Mouse (Mus musculus): Measurements from ENCODE around the gene Ccdc158. TPM values are rescaled to one million over a fixed set of nuclear protein-coding genes. Genes with fewer than 3 reads are reported as not detected.

Ccdc158 gene
- polyA plus RNA-seq (2012; rRNA removed), result 0.33 and 0.37 TPM in 2 replicates

DNA sequence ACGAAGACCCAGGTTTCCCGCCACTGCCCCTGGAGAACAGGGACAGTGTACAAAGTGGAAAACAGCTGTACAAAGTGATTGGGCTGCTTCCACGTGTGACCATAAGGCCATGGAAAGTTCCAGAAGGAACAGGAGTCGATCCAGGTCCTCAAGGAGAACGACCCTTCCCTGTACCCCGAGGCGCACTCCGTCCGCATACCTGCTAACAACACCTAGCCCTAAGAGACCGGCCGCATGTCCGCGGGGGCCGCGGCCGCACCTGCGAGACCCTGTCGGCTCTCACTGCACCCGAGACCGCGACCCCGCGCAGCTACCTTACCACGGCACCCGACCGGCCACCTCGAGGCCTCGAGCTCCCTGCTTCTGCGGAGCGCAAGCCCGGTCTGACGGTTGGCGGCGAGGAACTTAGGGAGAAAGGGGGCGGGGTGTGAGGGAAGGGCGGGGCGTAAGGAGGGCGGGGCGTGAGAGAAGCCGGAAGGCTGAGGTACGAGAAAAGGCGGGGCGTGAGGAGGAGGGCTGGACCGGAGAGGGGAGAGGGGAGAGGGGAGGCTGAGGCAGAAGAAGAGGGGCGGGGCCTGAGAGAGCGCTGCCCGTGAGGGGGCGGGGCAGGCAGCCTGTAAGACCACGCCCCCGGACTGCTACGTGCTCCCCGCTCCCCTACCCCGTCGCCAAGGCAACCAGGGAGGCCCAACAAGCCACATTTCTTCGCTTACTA lies at the start of gene Ccdc158:
TSS of gene Ccdc158 (minus strand) at position 413 of the 715 bp plus-strand sequence.
- Histone ChIP-seq H3K4me1 (ENCODE audit: control insufficient read depth, insufficient read depth, low read length) (no peaks in the 10 kb centered on the region; the same call in 1 of the 2 replicates), H3K4me3 (replicated peaks; ENCODE audit: extremely low read depth, low read depth, low read length) (peak within 1 kb of the TSS; percentile 12)
- TF ChIP-seq CTCF (IDR thresholded peaks at IDR 0.05; ENCODE audit: insufficient read depth, low read length) (no peak), POLR2A (IDR thresholded peaks at IDR 0.05; ENCODE audit: borderline replicate concordance, extremely low read depth, low read depth, low read length) (no peak)
- WGBS, result 13% methylated on average over 50 of the region's 55 CpGs
- peak; percentile 51 for DNase-seq

DNA sequence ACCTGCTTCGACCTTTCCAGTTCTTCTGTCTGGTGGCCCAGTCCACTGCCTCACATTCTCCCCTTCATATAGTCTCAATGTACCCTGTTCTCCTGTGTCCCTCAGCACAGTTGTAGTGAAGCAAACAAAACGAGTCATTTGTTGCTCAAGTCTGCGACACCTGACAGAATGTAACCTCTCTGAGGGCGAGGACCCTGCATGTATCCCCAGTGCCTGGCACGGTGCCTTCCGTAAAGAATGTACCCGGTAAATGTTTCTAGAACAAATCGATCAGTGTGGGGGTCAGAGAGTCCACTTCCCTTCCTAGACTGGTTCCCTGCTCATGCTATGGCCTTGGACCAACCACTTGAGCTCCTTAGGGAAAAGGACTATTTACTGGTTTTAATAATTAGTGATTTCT lies 46.5 kb upstream of the Ccdc158 start:
- Histone ChIP-seq H3K4me1 (ENCODE audit: control insufficient read depth, insufficient read depth, low read length) (no peaks in the 10 kb centered on the region; the same call in 1 of the 2 replicates), H3K4me3 (replicated peaks; ENCODE audit: extremely low read depth, low read depth, low read length) (no peak overlapping the region)
- no peak for DNase-seq
- TF ChIP-seq CTCF (IDR thresholded peaks at IDR 0.05; ENCODE audit: insufficient read depth, low read length), result no peak
- TF ChIP-seq POLR2A (IDR thresholded peaks at IDR 0.05; ENCODE audit: borderline replicate concordance, extremely low read depth, low read depth, low read length), result no peak
- 87% methylated on average over 8 of the region's 8 CpGs for WGBS

DNA sequence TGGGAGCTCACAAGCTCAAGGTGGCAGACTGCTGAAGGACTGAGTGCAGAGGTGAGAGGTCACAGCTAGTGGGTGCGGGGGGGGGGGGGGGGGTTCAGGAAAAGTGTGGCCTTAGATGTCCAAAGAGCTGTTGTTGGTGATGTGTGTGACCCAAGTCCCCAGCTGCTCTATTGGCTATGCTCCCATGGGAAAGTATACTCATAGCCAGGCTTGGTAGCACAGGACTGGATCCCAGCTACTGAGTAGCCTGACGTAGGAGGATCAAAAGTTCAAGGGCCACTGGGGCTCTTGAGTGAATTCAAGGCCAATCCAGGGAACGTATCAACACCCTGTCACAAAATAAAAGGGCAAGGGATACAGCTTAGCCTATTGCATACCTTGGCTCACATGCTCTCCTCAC lies 43.8 kb upstream of the Ccdc158 start:
- DNase-seq, result no peak
- H3K4me1 ChIP-seq (ENCODE audit: control insufficient read depth, insufficient read depth, low read length), result no peaks in the 10 kb centered on the region; the same call in none of the 2 replicates
- WGBS, result 73% methylated on average over 3 of the region's 3 CpGs
- no peak for TF ChIP-seq POLR2A (IDR thresholded peaks at IDR 0.05; ENCODE audit: borderline replicate concordance, extremely low read depth, low read depth, low read length)
- no peak for TF ChIP-seq CTCF (IDR thresholded peaks at IDR 0.05; ENCODE audit: insufficient read depth, low read length)
- H3K4me3 ChIP-seq (replicated peaks; ENCODE audit: extremely low read depth, low read depth, low read length), result no peak overlapping the region

DNA sequence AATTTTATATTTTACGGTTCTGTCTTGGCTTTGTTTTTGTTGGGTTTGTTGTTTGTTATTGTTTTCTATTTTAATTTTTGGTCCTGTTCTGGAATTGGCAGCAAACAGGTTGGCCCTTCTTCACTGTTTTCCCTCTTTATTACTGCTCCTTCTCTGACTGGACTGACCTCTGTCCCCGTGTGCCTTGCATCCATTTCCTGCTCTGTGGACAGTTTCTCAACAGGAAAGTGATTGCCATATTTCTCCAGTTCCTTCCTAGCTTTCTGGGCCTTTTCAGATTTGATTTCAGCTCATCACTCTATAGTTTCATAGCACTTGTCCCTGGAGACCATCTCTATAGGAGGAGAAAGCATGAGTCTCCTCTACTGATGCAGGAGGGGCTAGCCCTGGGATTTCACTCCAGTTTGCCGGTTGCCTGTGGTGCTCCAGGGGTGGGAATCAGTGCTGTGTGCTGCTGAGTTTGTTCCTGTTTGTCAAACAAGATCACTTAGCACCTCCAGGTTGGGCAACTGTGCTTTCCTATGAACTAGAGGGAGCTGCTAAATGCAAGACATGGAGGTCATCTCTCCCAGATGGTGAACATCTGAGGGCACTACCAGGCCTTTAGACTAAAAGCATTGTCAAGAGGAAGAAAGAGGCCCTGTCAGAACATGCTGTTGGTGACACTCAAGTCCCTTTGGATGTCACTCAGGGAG lies 42.7 kb upstream of the Ccdc158 start:
- 48% methylated on average over 3 of the region's 3 CpGs for WGBS

DNA sequence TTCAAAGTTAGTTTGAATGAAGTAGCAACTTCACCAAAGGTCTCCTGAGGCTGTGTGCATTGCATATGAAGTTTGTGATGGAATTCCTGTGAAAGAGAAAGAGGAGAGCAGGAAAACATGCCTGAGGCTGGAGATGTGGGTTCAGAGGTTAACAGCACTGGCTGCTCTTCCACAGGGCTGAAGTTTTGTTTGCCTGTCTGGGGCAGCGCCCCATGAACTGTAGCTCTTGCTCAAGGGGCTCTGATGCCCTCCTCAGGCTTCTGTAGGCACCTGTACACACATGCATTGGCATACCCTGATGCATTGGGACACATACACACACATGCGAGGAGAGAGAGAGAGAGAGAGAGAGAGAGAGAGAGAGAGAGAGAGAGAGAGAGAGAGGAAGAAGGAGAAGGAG lies 40.8 kb upstream of the Ccdc158 start:
- no peak for DNase-seq
- 71% methylated on average over 2 of the region's 2 CpGs for WGBS
- Histone ChIP-seq H3K4me1 (ENCODE audit: control insufficient read depth, insufficient read depth, low read length) (peaks cover 2% of the 10 kb centered on the region), H3K4me3 (replicated peaks; ENCODE audit: extremely low read depth, low read depth, low read length) (no peak overlapping the region)
- no peak for TF ChIP-seq POLR2A (IDR thresholded peaks at IDR 0.05; ENCODE audit: borderline replicate concordance, extremely low read depth, low read depth, low read length)
- no peak for TF ChIP-seq CTCF (IDR thresholded peaks at IDR 0.05; ENCODE audit: insufficient read depth, low read length)

More for the DNA sequence above, 42.7 kb upstream of the Ccdc158 start:
- TF ChIP-seq CTCF (IDR thresholded peaks at IDR 0.05; ENCODE audit: insufficient read depth, low read length) (no peak), POLR2A (IDR thresholded peaks at IDR 0.05; ENCODE audit: borderline replicate concordance, extremely low read depth, low read depth, low read length) (no peak)
- peak; percentile 25 for DNase-seq
- H3K4me1 ChIP-seq (ENCODE audit: control insufficient read depth, insufficient read depth, low read length), result no peaks in the 10 kb centered on the region; the same call in none of the 2 replicates
- H3K4me3 ChIP-seq (replicated peaks; ENCODE audit: extremely low read depth, low read depth, low read length), result no peak overlapping the region

DNA sequence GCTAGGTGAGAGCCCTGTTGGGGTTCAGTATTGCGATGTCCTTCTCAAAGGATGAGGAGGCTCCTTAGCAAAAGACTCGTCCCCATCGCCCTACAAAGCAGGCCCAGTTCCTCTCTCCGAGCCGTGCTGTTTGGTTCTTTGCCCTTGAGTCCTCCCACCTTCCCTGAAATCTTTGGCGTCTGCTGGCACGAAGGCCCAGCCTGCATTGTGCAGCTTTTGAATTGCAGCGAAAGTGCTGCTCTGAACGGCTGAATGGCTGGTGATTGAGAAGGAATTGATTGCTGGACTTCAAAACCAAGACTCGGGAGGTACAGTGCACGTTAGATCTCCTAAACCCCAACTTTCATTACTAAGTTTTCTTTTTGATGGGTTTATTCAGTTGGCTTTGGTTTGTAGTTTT lies 40.2 kb upstream of the Ccdc158 start:
- DNase-seq, result no peak
- 68% methylated on average over 11 of the region's 11 CpGs for WGBS
- no peak for TF ChIP-seq POLR2A (IDR thresholded peaks at IDR 0.05; ENCODE audit: borderline replicate concordance, extremely low read depth, low read depth, low read length)
- no peak for TF ChIP-seq CTCF (IDR thresholded peaks at IDR 0.05; ENCODE audit: insufficient read depth, low read length)
- no peak overlapping the region for H3K4me3 ChIP-seq (replicated peaks; ENCODE audit: extremely low read depth, low read depth, low read length)
- peaks cover 2% of the 10 kb centered on the region for H3K4me1 ChIP-seq (ENCODE audit: control insufficient read depth, insufficient read depth, low read length)

DNA sequence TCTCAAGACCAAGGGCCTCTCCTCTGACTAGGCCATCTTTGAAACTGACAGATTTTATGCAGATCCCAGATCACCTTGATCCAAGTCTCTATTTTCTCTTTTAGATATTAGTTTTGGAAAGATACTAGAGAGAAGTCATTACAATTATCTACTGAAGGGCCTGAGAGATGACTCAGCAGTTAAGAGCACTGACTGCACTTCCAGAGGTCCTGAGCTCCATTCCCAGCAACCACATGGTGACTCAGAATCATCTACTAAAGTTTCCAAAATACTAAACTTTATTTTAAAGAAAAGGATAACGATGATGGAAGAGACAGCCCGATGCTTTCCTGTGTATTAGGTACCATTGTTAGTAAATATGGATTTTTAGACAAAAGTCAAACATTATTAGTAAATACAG lies 39.8 kb upstream of the Ccdc158 start:
- WGBS, result 86% methylated on average over 2 of the region's 2 CpGs
- no peak overlapping the region for H3K4me3 ChIP-seq (replicated peaks; ENCODE audit: extremely low read depth, low read depth, low read length)
- TF ChIP-seq POLR2A (IDR thresholded peaks at IDR 0.05; ENCODE audit: borderline replicate concordance, extremely low read depth, low read depth, low read length), result no peak
- no peak for TF ChIP-seq CTCF (IDR thresholded peaks at IDR 0.05; ENCODE audit: insufficient read depth, low read length)
- H3K4me1 ChIP-seq (ENCODE audit: control insufficient read depth, insufficient read depth, low read length), result peaks cover 2% of the 10 kb centered on the region
- no peak for DNase-seq

DNA sequence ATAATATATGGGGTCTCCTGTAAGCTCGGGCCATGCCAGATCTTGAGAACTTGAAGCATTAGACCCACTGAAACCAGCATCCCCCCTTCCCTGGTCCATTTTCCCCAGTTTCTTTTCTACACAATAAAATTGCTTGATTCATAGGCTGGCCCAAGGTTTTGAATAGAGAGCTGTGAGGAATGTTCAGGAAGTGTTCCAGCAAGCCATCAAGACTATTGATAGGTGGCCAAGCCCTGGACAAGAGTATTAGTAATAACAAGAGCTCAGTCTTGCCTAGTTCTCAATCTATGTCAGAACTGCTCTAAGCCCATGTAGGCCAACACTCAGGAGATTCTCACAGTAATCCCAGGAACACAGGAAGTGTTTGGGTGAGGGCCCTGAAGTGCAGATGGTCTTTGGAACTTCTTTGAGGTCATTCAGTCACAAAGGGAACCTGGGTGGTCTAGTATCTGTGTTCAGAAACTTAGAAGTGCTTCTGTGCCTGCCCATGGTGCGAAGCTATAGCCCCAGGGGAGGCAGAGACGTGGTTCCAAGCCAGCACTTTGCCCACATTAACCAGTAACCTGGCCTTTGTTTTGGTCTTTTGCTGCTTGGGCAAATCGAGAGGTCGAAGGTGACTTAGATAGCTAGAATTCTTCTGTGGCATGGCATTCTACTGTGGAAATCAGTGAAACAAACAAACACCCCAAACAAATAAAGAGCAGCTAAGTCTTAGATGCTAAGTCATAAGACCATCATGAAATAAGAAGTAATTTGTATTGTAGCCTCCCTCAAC lies 37.7 kb upstream of the Ccdc158 start:
- no peak for DNase-seq
- WGBS, result 79% methylated on average over 5 of the region's 5 CpGs
- peaks cover 2% of the 10 kb centered on the region for H3K4me1 ChIP-seq (ENCODE audit: control insufficient read depth, insufficient read depth, low read length)

DNA sequence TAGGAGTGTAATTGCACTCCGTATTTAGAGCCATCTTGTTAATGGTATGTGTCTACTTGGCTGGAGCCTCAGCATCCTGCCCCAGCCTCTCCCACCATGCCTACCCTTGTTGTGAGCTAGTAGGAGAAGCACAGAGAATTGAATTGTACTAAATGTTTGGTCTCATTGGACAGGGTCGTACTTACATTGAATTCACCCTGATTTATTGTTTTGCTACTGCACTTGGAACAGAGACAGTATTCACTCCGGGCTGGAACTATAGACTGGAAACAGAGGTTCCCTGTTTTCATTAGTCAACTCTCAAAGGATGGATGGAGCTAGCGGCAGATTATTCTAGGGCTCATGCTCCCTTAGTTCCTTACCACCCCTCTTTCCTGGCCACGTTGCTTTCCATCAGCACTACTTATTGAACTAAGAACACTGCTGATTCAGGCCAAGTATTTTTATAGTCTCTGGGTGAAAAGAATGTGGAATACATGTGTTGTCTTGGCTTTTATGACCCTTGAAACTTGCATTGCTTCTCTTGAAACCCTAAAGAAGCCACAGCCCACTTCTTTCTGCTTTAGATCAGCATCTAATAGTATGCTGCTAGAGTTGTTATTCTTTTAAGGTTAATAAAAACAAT lies 36.7 kb upstream of the Ccdc158 start:
- WGBS, result 68% methylated on average over 5 of the region's 5 CpGs
- TF ChIP-seq POLR2A (IDR thresholded peaks at IDR 0.05; ENCODE audit: borderline replicate concordance, extremely low read depth, low read depth, low read length) (no peak), CTCF (IDR thresholded peaks at IDR 0.05; ENCODE audit: insufficient read depth, low read length) (no peak)
- DNase-seq, result no peak
- Histone ChIP-seq H3K4me3 (replicated peaks; ENCODE audit: extremely low read depth, low read depth, low read length) (no peak overlapping the region), H3K4me1 (ENCODE audit: control insufficient read depth, insufficient read depth, low read length) (peaks cover 4% of the 10 kb centered on the region)

More for the DNA sequence above, 37.7 kb upstream of the Ccdc158 start:
- TF ChIP-seq POLR2A (IDR thresholded peaks at IDR 0.05; ENCODE audit: borderline replicate concordance, extremely low read depth, low read depth, low read length) (no peak), CTCF (IDR thresholded peaks at IDR 0.05; ENCODE audit: insufficient read depth, low read length) (no peak)
- no peak overlapping the region for H3K4me3 ChIP-seq (replicated peaks; ENCODE audit: extremely low read depth, low read depth, low read length)
